Mouse (Mus musculus): ENCODE results near the gene Paqr7. TPM values are rescaled to one million over a fixed set of nuclear protein-coding genes. Genes with fewer than 3 reads are reported as not detected.

The Paqr7 gene
- polyA plus RNA-seq, 1 experiment from 2014 or later, result 0.87 TPM

DNA sequence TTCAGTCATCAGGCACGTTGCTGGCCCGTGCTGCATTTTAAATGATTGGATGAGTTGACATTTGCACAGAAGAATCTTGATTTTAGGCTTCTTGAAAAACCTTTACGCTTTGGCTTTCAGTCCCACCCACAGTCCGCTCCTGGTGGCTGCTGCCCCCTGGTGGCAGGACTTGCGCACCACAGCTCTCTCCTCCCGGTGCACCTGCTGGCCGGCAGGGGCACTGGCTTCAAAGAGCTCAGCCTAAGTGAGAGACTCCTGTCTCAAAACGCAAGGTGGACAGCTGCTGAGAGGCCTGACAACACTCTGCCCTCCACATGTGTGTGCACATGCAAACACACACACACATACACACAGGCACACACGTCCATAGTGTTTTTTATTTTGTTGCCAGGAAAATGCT lies 18.5 kb upstream of the Paqr7 start:
- H3K27me3 ChIP-seq (ENCODE audit: control insufficient read depth, insufficient read depth, low read length), result no peaks in the 10 kb centered on the region; the same call in 1 of the 2 replicates
- WGBS, result 11% methylated on average over 9 of the region's 9 CpGs
- no peak overlapping the region for H3K27ac ChIP-seq (replicated peaks; ENCODE audit: low read depth, low read length)
- no peak overlapping the region for H3K9ac ChIP-seq (replicated peaks; ENCODE audit: low read length)
- H3K4me2 ChIP-seq (ENCODE audit: low read depth, low read length), result no peak overlapping the region
- peak; percentile 88 for DNase-seq (ENCODE audit: low spot score)
- H3K4me1 ChIP-seq (ENCODE audit: control insufficient read depth, insufficient read depth, low read length), result no peaks in the 10 kb centered on the region
- no peak overlapping the region for H3K4me3 ChIP-seq (ENCODE audit: low read depth, low read length)
- no peaks in the 10 kb centered on the region for H3K9me3 ChIP-seq (replicated peaks; ENCODE audit: control insufficient read depth, low read length)
- peaks cover 15% of the 10 kb centered on the region for H3K36me3 ChIP-seq (replicated peaks; ENCODE audit: control insufficient read depth, insufficient read depth, low read depth, low read length)
- ATAC-seq (replicated peaks; ENCODE audit: insufficient number of reproducible peaks, low FRiP score, low TSS enrichment, low read depth), result peak; percentile 40; the same call in 1 of the 2 replicates

DNA sequence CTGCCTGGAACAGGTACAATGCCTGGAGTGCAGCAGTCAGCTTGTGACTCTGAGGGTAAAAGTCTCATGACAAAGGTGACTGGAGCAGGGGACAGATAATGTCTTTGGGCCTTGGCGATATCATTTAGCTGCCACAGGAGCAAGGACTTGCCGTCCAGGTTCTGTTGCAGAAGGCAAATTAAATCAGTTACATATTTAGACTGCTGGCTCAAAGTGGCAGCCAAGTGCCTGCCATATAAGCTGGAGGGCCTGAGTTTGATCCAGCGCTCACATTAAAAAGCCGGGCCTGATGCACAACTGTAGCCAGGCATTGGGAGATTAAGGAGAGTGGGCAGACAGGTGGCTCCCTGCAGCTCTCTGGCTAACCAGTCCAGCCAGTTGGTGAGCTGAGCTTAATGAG lies 16.7 kb upstream of the Paqr7 start:
- Histone ChIP-seq H3K9ac (replicated peaks; ENCODE audit: low read length) (no peak overlapping the region), H3K36me3 (replicated peaks; ENCODE audit: control insufficient read depth, insufficient read depth, low read depth, low read length) (peaks cover 4% of the 10 kb centered on the region), H3K27ac (replicated peaks; ENCODE audit: low read depth, low read length) (no peak overlapping the region), H3K4me1 (ENCODE audit: control insufficient read depth, insufficient read depth, low read length) (no peaks in the 10 kb centered on the region), H3K27me3 (ENCODE audit: control insufficient read depth, insufficient read depth, low read length) (no peaks in the 10 kb centered on the region; the same call in 1 of the 2 replicates), H3K4me2 (ENCODE audit: low read depth, low read length) (no peak overlapping the region), H3K4me3 (ENCODE audit: low read depth, low read length) (no peak overlapping the region), H3K9me3 (replicated peaks; ENCODE audit: control insufficient read depth, low read length) (no peaks in the 10 kb centered on the region)
- DNase-seq (ENCODE audit: low spot score) (no peak), ATAC-seq (replicated peaks; ENCODE audit: insufficient number of reproducible peaks, low FRiP score, low TSS enrichment, low read depth) (no peak)
- WGBS, result 82% methylated on average over 4 of the region's 4 CpGs

DNA sequence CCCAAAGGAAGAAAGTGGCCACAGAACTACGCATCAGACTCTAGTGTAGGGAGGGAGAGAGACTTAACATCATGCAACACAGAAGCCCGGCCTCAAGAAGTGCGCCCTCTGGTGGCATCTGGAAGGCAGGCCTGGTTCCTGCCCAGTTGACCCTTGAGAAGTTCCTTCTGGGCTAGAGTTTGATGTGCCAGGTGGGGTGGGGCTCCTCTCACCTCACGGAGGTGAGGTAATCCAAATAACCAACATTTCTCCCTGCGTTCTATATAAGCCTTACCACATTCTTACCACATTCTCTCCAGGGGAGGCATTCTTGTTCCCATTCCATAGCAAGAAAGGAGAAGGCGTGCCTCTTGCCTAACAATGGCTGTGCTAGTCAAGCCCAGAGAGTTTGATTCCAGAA lies 15.6 kb upstream of the Paqr7 start:
- H3K27ac ChIP-seq (replicated peaks; ENCODE audit: low read depth, low read length), result no peak overlapping the region
- ATAC-seq (replicated peaks; ENCODE audit: insufficient number of reproducible peaks, low FRiP score, low TSS enrichment, low read depth), result no peak
- H3K27me3 ChIP-seq (ENCODE audit: control insufficient read depth, insufficient read depth, low read length), result no peaks in the 10 kb centered on the region; the same call in 1 of the 2 replicates
- no peak overlapping the region for H3K9ac ChIP-seq (replicated peaks; ENCODE audit: low read length)
- H3K4me3 ChIP-seq (ENCODE audit: low read depth, low read length), result no peak overlapping the region
- no peaks in the 10 kb centered on the region for H3K4me1 ChIP-seq (ENCODE audit: control insufficient read depth, insufficient read depth, low read length)
- DNase-seq (ENCODE audit: low spot score), result peak; percentile 77
- 22% methylated on average over 6 of the region's 6 CpGs for WGBS
- no peak overlapping the region for H3K4me2 ChIP-seq (ENCODE audit: low read depth, low read length)
- H3K9me3 ChIP-seq (replicated peaks; ENCODE audit: control insufficient read depth, low read length), result no peaks in the 10 kb centered on the region
- H3K36me3 ChIP-seq (replicated peaks; ENCODE audit: control insufficient read depth, insufficient read depth, low read depth, low read length), result no peaks in the 10 kb centered on the region; the same call in 1 of the 2 replicates

DNA sequence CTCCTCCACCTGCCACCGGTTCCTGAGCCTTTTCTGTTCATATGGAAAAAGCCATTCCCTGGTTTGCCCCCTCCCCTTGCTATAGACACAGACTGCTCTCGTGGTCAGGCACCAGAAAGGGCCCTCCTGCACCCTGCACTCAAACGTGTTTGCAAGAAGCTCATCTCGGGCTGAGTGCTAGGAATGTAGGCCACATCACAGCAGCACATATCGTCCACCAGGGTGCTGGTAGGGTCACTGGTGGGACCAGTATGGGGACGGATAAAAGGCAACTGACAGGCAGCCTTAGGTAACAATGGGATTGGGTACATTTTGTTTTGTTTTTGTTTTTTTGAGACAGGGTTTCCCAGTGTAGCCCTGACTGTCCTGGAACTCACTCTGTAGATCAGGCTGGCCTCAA lies 15.2 kb upstream of the Paqr7 start:
- H3K27ac ChIP-seq (replicated peaks; ENCODE audit: low read depth, low read length), result no peak overlapping the region
- no peak for DNase-seq (ENCODE audit: low spot score)
- WGBS, result 54% methylated on average over 6 of the region's 6 CpGs
- no peak overlapping the region for H3K4me2 ChIP-seq (ENCODE audit: low read depth, low read length)
- no peak overlapping the region for H3K9ac ChIP-seq (replicated peaks; ENCODE audit: low read length)
- no peaks in the 10 kb centered on the region for H3K36me3 ChIP-seq (replicated peaks; ENCODE audit: control insufficient read depth, insufficient read depth, low read depth, low read length)
- no peaks in the 10 kb centered on the region; the same call in 1 of the 2 replicates for H3K27me3 ChIP-seq (ENCODE audit: control insufficient read depth, insufficient read depth, low read length)
- H3K9me3 ChIP-seq (replicated peaks; ENCODE audit: control insufficient read depth, low read length), result no peaks in the 10 kb centered on the region
- no peak overlapping the region for H3K4me3 ChIP-seq (ENCODE audit: low read depth, low read length)
- no peak for ATAC-seq (replicated peaks; ENCODE audit: insufficient number of reproducible peaks, low FRiP score, low TSS enrichment, low read depth)
- H3K4me1 ChIP-seq (ENCODE audit: control insufficient read depth, insufficient read depth, low read length), result no peaks in the 10 kb centered on the region

DNA sequence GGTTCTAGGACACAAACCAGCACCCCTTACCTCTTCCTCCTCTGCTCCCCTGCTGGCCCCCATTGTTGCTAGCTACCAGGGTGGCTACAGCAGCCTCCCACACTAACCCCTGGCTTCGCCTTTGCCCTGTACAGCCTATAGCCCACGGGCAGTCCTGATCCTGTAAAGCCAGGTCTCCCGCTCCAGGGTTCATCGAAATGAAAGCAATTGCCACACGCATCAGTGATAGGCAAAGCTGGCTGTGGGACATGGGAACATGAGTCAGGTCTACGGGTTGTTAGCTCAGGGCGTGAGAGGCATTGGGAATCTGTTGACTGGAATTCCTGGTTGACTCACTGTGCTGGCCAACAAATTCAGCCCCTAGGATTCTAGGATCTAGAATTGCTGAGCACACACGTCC lies 14.1 kb upstream of the Paqr7 start:
- ATAC-seq (replicated peaks; ENCODE audit: insufficient number of reproducible peaks, low FRiP score, low TSS enrichment, low read depth), result no peak
- Histone ChIP-seq H3K9me3 (replicated peaks; ENCODE audit: control insufficient read depth, low read length) (no peaks in the 10 kb centered on the region), H3K27ac (replicated peaks; ENCODE audit: low read depth, low read length) (no peak overlapping the region), H3K9ac (replicated peaks; ENCODE audit: low read length) (no peak overlapping the region), H3K36me3 (replicated peaks; ENCODE audit: control insufficient read depth, insufficient read depth, low read depth, low read length) (no peaks in the 10 kb centered on the region), H3K4me2 (ENCODE audit: low read depth, low read length) (no peak overlapping the region), H3K4me1 (ENCODE audit: control insufficient read depth, insufficient read depth, low read length) (no peaks in the 10 kb centered on the region), H3K4me3 (ENCODE audit: low read depth, low read length) (no peak overlapping the region), H3K27me3 (ENCODE audit: control insufficient read depth, insufficient read depth, low read length) (no peaks in the 10 kb centered on the region; the same call in 1 of the 2 replicates)
- 77% methylated on average over 8 of the region's 8 CpGs for WGBS
- DNase-seq (ENCODE audit: low spot score), result no peak

DNA sequence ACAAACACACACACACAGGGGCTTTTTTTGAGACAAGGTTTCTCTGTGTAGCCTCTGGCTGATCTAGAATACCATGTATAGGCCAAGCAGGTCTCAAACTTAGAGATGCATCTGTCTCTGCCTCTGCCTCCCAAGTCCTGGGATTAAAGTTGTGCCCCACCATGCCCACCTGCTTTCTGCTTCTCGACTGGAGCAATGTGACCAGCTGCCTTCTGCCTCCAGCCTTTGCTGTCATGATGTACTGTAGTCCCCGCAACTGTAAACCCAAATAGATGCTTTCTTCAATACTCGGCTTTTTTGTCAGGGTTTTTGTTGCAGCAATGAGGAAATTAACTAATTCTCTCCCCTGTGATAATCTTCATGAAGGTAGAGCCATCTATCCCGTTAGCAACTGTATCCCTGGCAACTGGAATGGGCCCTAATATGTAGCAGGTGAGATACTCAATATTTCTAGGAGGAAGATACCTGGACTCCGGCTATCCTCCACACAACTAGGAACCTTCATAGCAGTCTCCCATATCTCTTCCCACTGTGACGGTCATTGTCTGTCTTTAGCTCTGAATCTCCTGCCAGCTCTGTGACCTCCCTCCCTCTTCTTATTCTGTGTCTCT lies 13.3 kb upstream of the Paqr7 start:
- Histone ChIP-seq H3K9ac (replicated peaks; ENCODE audit: low read length) (no peak overlapping the region), H3K4me2 (ENCODE audit: low read depth, low read length) (no peak overlapping the region), H3K9me3 (replicated peaks; ENCODE audit: control insufficient read depth, low read length) (no peaks in the 10 kb centered on the region), H3K4me1 (ENCODE audit: control insufficient read depth, insufficient read depth, low read length) (no peaks in the 10 kb centered on the region), H3K36me3 (replicated peaks; ENCODE audit: control insufficient read depth, insufficient read depth, low read depth, low read length) (no peaks in the 10 kb centered on the region), H3K4me3 (ENCODE audit: low read depth, low read length) (no peak overlapping the region), H3K27ac (replicated peaks; ENCODE audit: low read depth, low read length) (no peak overlapping the region), H3K27me3 (ENCODE audit: control insufficient read depth, insufficient read depth, low read length) (no peaks in the 10 kb centered on the region; the same call in 1 of the 2 replicates)
- WGBS, result 73% methylated on average over 6 of the region's 6 CpGs
- no peak for ATAC-seq (replicated peaks; ENCODE audit: insufficient number of reproducible peaks, low FRiP score, low TSS enrichment, low read depth)
- DNase-seq (ENCODE audit: low spot score), result no peak

DNA sequence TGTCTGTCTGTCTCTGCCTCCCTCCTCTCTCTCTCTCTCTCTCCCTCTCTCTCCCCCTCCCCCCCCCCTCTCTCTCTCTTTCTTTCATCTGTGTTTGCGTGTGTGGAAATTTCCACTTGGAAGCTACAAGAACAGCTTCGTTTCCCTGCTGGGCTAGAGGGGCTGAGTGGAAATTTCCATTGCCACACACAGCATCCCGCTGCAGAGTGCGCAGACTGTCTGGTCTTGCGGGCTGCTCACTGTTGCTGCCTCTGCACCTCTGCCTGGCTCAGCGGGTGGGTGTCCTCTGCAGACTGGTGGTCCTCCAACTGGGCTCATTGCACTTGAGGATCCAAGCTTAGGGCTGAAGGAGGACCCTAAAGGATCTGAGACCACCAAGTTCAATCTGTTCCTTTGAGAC lies 12.8 kb upstream of the Paqr7 start:
- H3K27ac ChIP-seq (replicated peaks; ENCODE audit: low read depth, low read length), result no peak overlapping the region
- DNase-seq (ENCODE audit: low spot score), result no peak
- no peak overlapping the region for H3K9ac ChIP-seq (replicated peaks; ENCODE audit: low read length)
- no peak overlapping the region for H3K4me3 ChIP-seq (ENCODE audit: low read depth, low read length)
- ATAC-seq (replicated peaks; ENCODE audit: insufficient number of reproducible peaks, low FRiP score, low TSS enrichment, low read depth), result no peak
- no peaks in the 10 kb centered on the region for H3K9me3 ChIP-seq (replicated peaks; ENCODE audit: control insufficient read depth, low read length)
- 57% methylated on average over 6 of the region's 6 CpGs for WGBS
- H3K27me3 ChIP-seq (ENCODE audit: control insufficient read depth, insufficient read depth, low read length), result no peaks in the 10 kb centered on the region; the same call in 1 of the 2 replicates
- H3K36me3 ChIP-seq (replicated peaks; ENCODE audit: control insufficient read depth, insufficient read depth, low read depth, low read length), result no peaks in the 10 kb centered on the region
- H3K4me1 ChIP-seq (ENCODE audit: control insufficient read depth, insufficient read depth, low read length), result no peaks in the 10 kb centered on the region
- no peak overlapping the region for H3K4me2 ChIP-seq (ENCODE audit: low read depth, low read length)

DNA sequence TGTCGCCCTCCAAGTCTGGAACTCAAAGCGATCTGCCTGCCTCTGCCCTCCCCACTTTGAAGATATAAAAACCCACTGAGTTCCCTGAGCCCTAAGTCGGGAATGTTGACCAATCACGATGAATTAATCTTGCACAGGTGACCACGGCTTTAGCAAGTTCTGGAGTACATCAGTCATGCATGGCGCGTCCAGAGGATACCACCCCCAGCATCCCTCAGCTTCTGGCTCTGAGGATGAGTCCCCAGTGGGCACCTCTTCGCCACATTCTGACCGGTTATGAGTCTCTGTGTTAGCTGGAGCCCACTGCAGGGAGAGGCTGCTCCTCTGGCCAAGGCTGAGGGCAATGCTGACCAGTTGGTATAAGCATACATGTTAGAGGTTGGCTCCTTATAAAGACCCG lies 12.3 kb upstream of the Paqr7 start:
- no peak for ATAC-seq (replicated peaks; ENCODE audit: insufficient number of reproducible peaks, low FRiP score, low TSS enrichment, low read depth)
- Histone ChIP-seq H3K9me3 (replicated peaks; ENCODE audit: control insufficient read depth, low read length) (no peaks in the 10 kb centered on the region), H3K9ac (replicated peaks; ENCODE audit: low read length) (no peak overlapping the region), H3K4me3 (ENCODE audit: low read depth, low read length) (no peak overlapping the region), H3K4me1 (ENCODE audit: control insufficient read depth, insufficient read depth, low read length) (no peaks in the 10 kb centered on the region), H3K27me3 (ENCODE audit: control insufficient read depth, insufficient read depth, low read length) (no peaks in the 10 kb centered on the region; the same call in 1 of the 2 replicates), H3K36me3 (replicated peaks; ENCODE audit: control insufficient read depth, insufficient read depth, low read depth, low read length) (no peaks in the 10 kb centered on the region), H3K27ac (replicated peaks; ENCODE audit: low read depth, low read length) (no peak overlapping the region), H3K4me2 (ENCODE audit: low read depth, low read length) (no peak overlapping the region)
- WGBS, result 83% methylated on average over 10 of the region's 10 CpGs
- no peak for DNase-seq (ENCODE audit: low spot score)
